Mouse (Mus musculus) 3134 (cell line): ENCODE measurements around the gene Plce1.
A peak's percentile ranks its signal among the peaks of the same experiment; 100 is the strongest.
"Not testable (repeated sequence)": the region's sequence is repeated elsewhere in the genome, so short reads cannot be mapped to it uniquely, and the experiment has no call there.

ENCODE experiments used
- DNase-seq: peaks from one replicate; pipeline ENCODE4 v3.0.0-alpha.2; 2011; ENCODE audit warnings: low spot score; ENCODE audit not compliant: insufficient read length; ENCODE audit errors: extremely low read depth

Gene Plce1

GRCm38 (mm10) chr19:38488103-38488912, 7.4 kb downstream of the Plce1 start:
- no peak for DNase-seq

- no peak for DNase-seq
Observed at GRCm38 (mm10) chr19:38498233-38498632, 17.3 kb downstream of the Plce1 start.

GRCm38 (mm10) chr19:38504597-38504996, 23.7 kb downstream of the Plce1 start:
- no peak for DNase-seq

GRCm38 (mm10) chr19:38506131-38506530, 25.2 kb downstream of the Plce1 start:
- no peak for DNase-seq

GRCm38 (mm10) chr19:38507251-38507965, 26.5 kb downstream of the Plce1 start:
- no peak for DNase-seq

GRCm38 (mm10) chr19:38507966-38508625, 27.2 kb downstream of the Plce1 start:
- DNase-seq, result no peak

- DNase-seq, result no peak
Observed at GRCm38 (mm10) chr19:38514417-38515184, 33.7 kb downstream of the Plce1 start.

GRCm38 (mm10) chr19:38526855-38527254, 45.9 kb downstream of the Plce1 start:
- DNase-seq, result no peak

GRCm38 (mm10) chr19:38527475-38527874, 46.6 kb downstream of the Plce1 start:
- no peak for DNase-seq

GRCm38 (mm10) chr19:38533230-38533629, 52.3 kb downstream of the Plce1 start:
- DNase-seq, result no peak

GRCm38 (mm10) chr19:38539338-38539737, 58.4 kb downstream of the Plce1 start:
- DNase-seq, result no peak

GRCm38 (mm10) chr19:38540549-38540948, 59.6 kb downstream of the Plce1 start:
- no peak for DNase-seq

GRCm38 (mm10) chr19:38549487-38550058, 68.7 kb downstream of the Plce1 start:
- DNase-seq, result no peak

- DNase-seq, result no peak
Observed at GRCm38 (mm10) chr19:38553551-38553950, 72.6 kb downstream of the Plce1 start.

- peak; percentile 15 for DNase-seq
Observed at GRCm38 (mm10) chr19:38555399-38555798, 74.5 kb downstream of the Plce1 start.

GRCm38 (mm10) chr19:38558816-38559215, 77.9 kb downstream of the Plce1 start:
- DNase-seq, result no peak

GRCm38 (mm10) chr19:38561887-38562286, 81.0 kb downstream of the Plce1 start:
- not testable (repeated sequence) for DNase-seq

- DNase-seq, result no peak
Observed at GRCm38 (mm10) chr19:38566156-38566555, 85.2 kb downstream of the Plce1 start.

- DNase-seq, result peak; percentile 36
Observed at GRCm38 (mm10) chr19:38566752-38567151, 85.8 kb downstream of the Plce1 start.

GRCm38 (mm10) chr19:38567331-38567730, 86.4 kb downstream of the Plce1 start:
- peak; percentile 32 for DNase-seq
